Mouse (Mus musculus): ENCODE measurements at regions not wholly inside any gene's neighbourhood (a gene's known extent, or its start where the extent isn't known, plus 50 kb on each side); places are given as distances from the start of the nearest gene placed in this dataset.

DNA sequence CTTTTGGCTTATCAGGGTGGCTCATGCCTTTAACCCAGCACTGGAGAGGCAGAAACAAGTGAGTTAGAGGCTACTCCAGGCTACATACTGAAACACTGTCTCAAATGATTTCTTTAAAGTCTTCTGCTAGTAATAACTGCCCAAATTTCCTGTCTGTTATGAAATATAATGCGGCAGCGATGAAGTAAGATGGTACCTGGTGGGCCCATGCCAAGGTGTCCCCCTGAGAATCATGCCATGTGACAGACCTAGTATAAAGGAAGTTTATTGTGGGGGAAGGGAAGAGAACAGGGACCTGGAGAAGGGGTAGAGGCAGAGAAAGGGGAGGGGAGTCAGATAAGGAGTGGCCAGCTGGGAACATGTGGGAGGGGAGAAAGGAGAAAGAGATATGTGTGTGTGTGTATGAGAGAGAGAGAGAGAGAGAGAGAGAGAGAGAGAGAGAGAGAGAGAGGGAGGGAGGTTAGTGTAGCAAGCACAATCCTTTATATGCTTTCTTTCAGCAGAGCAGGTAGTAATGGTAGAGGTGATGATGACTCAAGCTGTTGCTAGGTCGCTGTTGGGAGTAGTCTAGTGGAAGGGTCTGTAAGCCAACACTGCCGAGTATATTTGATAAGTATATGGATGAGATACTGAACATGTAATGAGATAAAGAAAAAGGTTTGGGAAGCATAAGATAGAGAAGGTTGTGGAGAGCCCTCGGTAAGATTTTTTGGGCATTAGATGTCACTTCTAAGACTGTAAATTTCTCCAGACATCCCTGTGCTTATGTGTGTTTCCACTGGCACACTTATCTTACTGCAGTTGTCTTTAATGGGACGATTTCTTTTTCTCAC lies 71.1 kb upstream of the Dph5 start:
- no peak for DNase-seq

DNA sequence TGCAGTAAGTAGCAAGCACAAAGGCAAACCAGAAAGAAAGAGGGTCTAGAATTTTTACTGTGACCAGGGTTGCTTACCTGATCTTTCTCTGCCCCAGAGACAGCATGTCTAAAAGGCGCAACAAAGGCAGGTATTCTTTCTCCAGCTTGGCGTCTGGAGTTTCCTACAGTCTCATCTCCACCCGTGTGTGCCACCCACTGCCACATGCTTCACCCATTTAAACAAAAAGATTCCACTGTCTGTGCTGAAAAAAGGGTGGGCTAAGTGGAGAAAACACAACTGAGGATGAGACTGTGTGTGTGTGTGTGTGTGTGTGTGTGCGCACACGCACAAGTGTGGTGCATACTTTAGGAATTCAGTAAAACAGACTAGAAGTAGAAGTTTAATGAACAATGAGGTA lies 69.9 kb upstream of the Dph5 start:
- DNase-seq: no peak

- no peak for DNase-seq
Measured at GRCm38 (mm10) chr3:115818734-115819133, 68.9 kb upstream of the Dph5 start.

GRCm38 (mm10) chr3:115819401-115820138 lies 68.1 kb upstream of the Dph5 start:
- DNase-seq: no peak

GRCm38 (mm10) chr3:115820139-115820481 lies 67.5 kb upstream of the Dph5 start:
- DNase-seq: no peak

- no peak for DNase-seq
Measured at GRCm38 (mm10) chr3:115821627-115822026, 66.0 kb upstream of the Dph5 start.

GRCm38 (mm10) chr3:115822491-115822890 lies 65.1 kb upstream of the Dph5 start:
- no peak for DNase-seq

- no peak for DNase-seq
Measured at GRCm38 (mm10) chr3:115823741-115824140, 63.9 kb upstream of the Dph5 start.

GRCm38 (mm10) chr3:115824792-115825191 lies 62.8 kb upstream of the Dph5 start:
- no peak for DNase-seq

- no peak for DNase-seq
Measured at GRCm38 (mm10) chr3:115835381-115835780, 52.3 kb upstream of the Dph5 start.

DNA sequence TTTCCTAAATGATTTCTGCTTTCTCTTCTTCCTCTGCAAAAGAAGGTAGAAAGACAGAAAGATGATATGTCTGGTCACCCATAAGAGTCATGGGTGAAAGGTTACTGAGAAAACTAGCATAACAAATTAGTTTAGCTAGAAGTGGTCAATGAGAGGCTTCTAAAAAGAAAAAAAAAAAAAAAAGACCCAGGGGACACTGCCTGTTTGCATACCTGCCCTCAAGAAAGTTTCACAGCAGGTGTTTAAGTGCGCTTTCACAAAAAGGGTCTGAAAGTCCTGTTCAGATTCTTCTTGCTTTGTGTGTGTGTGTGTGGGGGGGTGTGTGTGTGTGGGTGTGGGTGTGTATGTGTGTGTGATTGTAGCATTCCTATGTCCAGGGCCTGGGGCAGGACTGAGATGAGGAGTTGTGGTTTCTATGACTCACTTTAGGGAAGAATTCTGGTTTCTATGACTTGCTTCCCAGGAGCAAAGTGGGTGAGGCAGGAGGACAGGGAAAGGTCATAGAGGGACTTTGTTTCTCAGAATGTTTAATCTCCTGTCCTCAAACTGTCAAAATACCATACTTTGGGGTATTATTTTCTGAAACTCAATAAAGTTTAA lies 49.9 kb upstream of the Dph5 start:
- DNase-seq: no peak

Measured in adrenal gland, adult 8-10 months (tissue).